Mouse (Mus musculus): ENCODE data around the gene Plekha8. TPM values are rescaled to one million over a fixed set of nuclear protein-coding genes. Genes with fewer than 3 reads are reported as not detected.

The Plekha8 gene
- total RNA-seq (2015; ENCODE audit: low replicate concordance) = 1.4 and 1.7 TPM in 2 replicates
- 0.90 and 1.1 TPM in 2 replicates for total RNA-seq (2017; ENCODE audit: low replicate concordance)

GRCm38 (mm10) chr6:54594469-54595329, at the start of gene Plekha8:
Plekha8 (plus strand) TSS chr6:54595111.
- ATAC-seq (replicated peaks; ENCODE audit: low FRiP score, poor library complexity, severe bottlenecking) = peak; percentile 81

- ATAC-seq (replicated peaks; ENCODE audit: low FRiP score, poor library complexity, severe bottlenecking) = no peak
These were observed 46.4 kb upstream of the Plekha8 start for GRCm38 (mm10) chr6:54548314-54549019.

- ATAC-seq (replicated peaks; ENCODE audit: low FRiP score, poor library complexity, severe bottlenecking) = no peak
These were observed 45.6 kb upstream of the Plekha8 start for GRCm38 (mm10) chr6:54549311-54549710.

GRCm38 (mm10) chr6:54550801-54551323, 44.0 kb upstream of the Plekha8 start:
- ATAC-seq (replicated peaks; ENCODE audit: low FRiP score, poor library complexity, severe bottlenecking) = no peak

GRCm38 (mm10) chr6:54552721-54553413, 42.0 kb upstream of the Plekha8 start:
- no peak for ATAC-seq (replicated peaks; ENCODE audit: low FRiP score, poor library complexity, severe bottlenecking)

- no peak for ATAC-seq (replicated peaks; ENCODE audit: low FRiP score, poor library complexity, severe bottlenecking)
These were observed 41.3 kb upstream of the Plekha8 start for GRCm38 (mm10) chr6:54553632-54554031.

GRCm38 (mm10) chr6:54554341-54555110, 40.4 kb upstream of the Plekha8 start:
- no peak for ATAC-seq (replicated peaks; ENCODE audit: low FRiP score, poor library complexity, severe bottlenecking)

GRCm38 (mm10) chr6:54555816-54556215, 39.1 kb upstream of the Plekha8 start:
- no peak for ATAC-seq (replicated peaks; ENCODE audit: low FRiP score, poor library complexity, severe bottlenecking)

- ATAC-seq (replicated peaks; ENCODE audit: low FRiP score, poor library complexity, severe bottlenecking) = no peak
These were observed 37.2 kb upstream of the Plekha8 start for GRCm38 (mm10) chr6:54557671-54558070.

- ATAC-seq (replicated peaks; ENCODE audit: low FRiP score, poor library complexity, severe bottlenecking) = no peak
These were observed 36.4 kb upstream of the Plekha8 start for GRCm38 (mm10) chr6:54558466-54558865.

GRCm38 (mm10) chr6:54562018-54562809, 32.7 kb upstream of the Plekha8 start:
- ATAC-seq (replicated peaks; ENCODE audit: low FRiP score, poor library complexity, severe bottlenecking) = no peak

- no peak for ATAC-seq (replicated peaks; ENCODE audit: low FRiP score, poor library complexity, severe bottlenecking)
These were observed 31.4 kb upstream of the Plekha8 start for GRCm38 (mm10) chr6:54563561-54563960.

- ATAC-seq (replicated peaks; ENCODE audit: low FRiP score, poor library complexity, severe bottlenecking) = no peak
These were observed 30.4 kb upstream of the Plekha8 start for GRCm38 (mm10) chr6:54564506-54564991.

- ATAC-seq (replicated peaks; ENCODE audit: low FRiP score, poor library complexity, severe bottlenecking) = 0 out of 2 replicates have a peak, but pooled peaks have one; percentile 19
These were observed 29.9 kb upstream of the Plekha8 start for GRCm38 (mm10) chr6:54565012-54565411.

- ATAC-seq (replicated peaks; ENCODE audit: low FRiP score, poor library complexity, severe bottlenecking) = no peak
These were observed 29.0 kb upstream of the Plekha8 start, which contains the start of gene Scrn1 for GRCm38 (mm10) chr6:54565665-54566545. Scrn1 (minus strand) TSS chr6:54566489.

GRCm38 (mm10) chr6:54566546-54566919, 28.4 kb upstream of the Plekha8 start:
- no peak for ATAC-seq (replicated peaks; ENCODE audit: low FRiP score, poor library complexity, severe bottlenecking)

GRCm38 (mm10) chr6:54569776-54570175, 25.1 kb upstream of the Plekha8 start:
- no peak for ATAC-seq (replicated peaks; ENCODE audit: low FRiP score, poor library complexity, severe bottlenecking)

Data from erythroid progenitor cell, adult 5-6 weeks (primary cell).